Mouse (Mus musculus): ENCODE results near the gene Iqgap2.

Gene Iqgap2

GRCm38 (mm10) chr13:95891491-95891925 is at the start of gene Iqgap2:
TSS of gene Iqgap2 (minus strand) at chr13:95891922.
- in situ Hi-C loops (cut with MboI): no loop called here

GRCm38 (mm10) chr13:95940811-95941210 is 49.1 kb upstream of the Iqgap2 start:
- in situ Hi-C loops (cut with MboI): no loop called here

- in situ Hi-C loops (cut with MboI): no loop called here
Measured at GRCm38 (mm10) chr13:95924201-95924621, 32.5 kb upstream of the Iqgap2 start.

GRCm38 (mm10) chr13:95922626-95923025 is 30.9 kb upstream of the Iqgap2 start:
- in situ Hi-C loops (cut with MboI): no loop called here

GRCm38 (mm10) chr13:95918624-95919284 is 27.0 kb upstream of the Iqgap2 start:
- in situ Hi-C loops (cut with MboI): no loop called here

- in situ Hi-C loops (cut with MboI): no loop called here
Measured at GRCm38 (mm10) chr13:95913046-95913406, 21.3 kb upstream of the Iqgap2 start.

- in situ Hi-C loops (cut with MboI): no loop called here
Measured at GRCm38 (mm10) chr13:95912157-95913045, 20.7 kb upstream of the Iqgap2 start.

GRCm38 (mm10) chr13:95910270-95910669 is 18.5 kb upstream of the Iqgap2 start:
- in situ Hi-C loops (cut with MboI): no loop called here

GRCm38 (mm10) chr13:95909244-95909643 is 17.5 kb upstream of the Iqgap2 start:
- in situ Hi-C loops (cut with MboI): no loop called here

- in situ Hi-C loops (cut with MboI): no loop called here
Measured at GRCm38 (mm10) chr13:95902696-95903095, 11.0 kb upstream of the Iqgap2 start.

- in situ Hi-C loops (cut with MboI): no loop called here
Measured at GRCm38 (mm10) chr13:95899885-95900650, 8.3 kb upstream of the Iqgap2 start.

GRCm38 (mm10) chr13:95896501-95896900 is 4.8 kb upstream of the Iqgap2 start:
- in situ Hi-C loops (cut with MboI): no loop called here

- in situ Hi-C loops (cut with MboI): no loop called here
Measured at GRCm38 (mm10) chr13:95893166-95893565, 1.4 kb upstream of the Iqgap2 start.

- in situ Hi-C loops (cut with MboI): no loop called here
Measured at GRCm38 (mm10) chr13:95892611-95893145, 956 bp upstream of the Iqgap2 start.

GRCm38 (mm10) chr13:95891926-95892610 is 346 bp upstream of the Iqgap2 start:
- in situ Hi-C loops (cut with MboI): no loop called here

GRCm38 (mm10) chr13:95890851-95891471 is 761 bp downstream of the Iqgap2 start:
- in situ Hi-C loops (cut with MboI): no loop called here

GRCm38 (mm10) chr13:95889981-95890545 is 1.7 kb downstream of the Iqgap2 start:
- in situ Hi-C loops (cut with MboI): no loop called here

- in situ Hi-C loops (cut with MboI): no loop called here
Measured at GRCm38 (mm10) chr13:95889366-95889765, 2.4 kb downstream of the Iqgap2 start.

- in situ Hi-C loops (cut with MboI): no loop called here
Measured at GRCm38 (mm10) chr13:95888621-95889020, 3.1 kb downstream of the Iqgap2 start.

GRCm38 (mm10) chr13:95888170-95888569 is 3.6 kb downstream of the Iqgap2 start:
- in situ Hi-C loops (cut with MboI): no loop called here

GRCm38 (mm10) chr13:95887375-95887774 is 4.3 kb downstream of the Iqgap2 start:
- in situ Hi-C loops (cut with MboI): no loop called here

All from mature B cell (primary cell).